Mouse (Mus musculus) heart, adult 2 months (tissue): Measurements from ENCODE around the gene 4930415O20Rik.

ENCODE experiments used
- CTCF ChIP-seq: fragments of 200-600 bp; IDR thresholded peaks from 2 replicates; pipeline ENCODE4 v1.8.1; 2022; ENCODE audit warnings: antibody characterized with exemption, mild to moderate bottlenecking, moderate library complexity
- EP300 ChIP-seq: fragments of 200-500 bp; IDR thresholded peaks from 2 replicates; pipeline ENCODE4 v1.6.1; 2011; ENCODE audit warnings: low read depth, low read length, control low read depth; ENCODE audit not compliant: insufficient read depth
- POLR2A ChIP-seq: fragments of 200-500 bp; IDR thresholded peaks from 2 replicates; pipeline ENCODE4 v1.6.1; 2011; ENCODE audit warnings: mild to moderate bottlenecking, low read depth, low read length, control low read depth; ENCODE audit not compliant: insufficient read depth

DNA sequence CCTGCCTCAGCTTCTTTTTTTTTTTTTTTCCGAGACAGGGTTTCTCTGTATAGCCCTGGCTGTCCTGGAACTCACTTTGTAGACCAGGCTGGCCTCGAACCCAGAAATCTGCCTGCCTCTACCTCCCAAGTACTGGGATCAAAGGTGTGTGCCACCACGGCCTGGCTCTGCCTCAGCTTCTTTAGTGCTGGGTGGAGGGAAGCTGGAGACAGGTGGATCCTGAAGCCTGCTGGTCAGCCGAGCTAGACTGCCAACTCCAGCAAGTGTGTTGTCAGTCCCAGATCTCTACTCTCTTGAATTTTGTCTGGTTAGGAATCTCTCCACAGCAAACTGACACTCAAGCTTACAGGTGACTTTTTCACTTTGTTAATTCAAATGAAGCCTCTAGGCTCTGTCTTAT is 34.9 kb upstream of the 4930415O20Rik start:
- no peak for TF ChIP-seq POLR2A
- no peak for TF ChIP-seq CTCF
- TF ChIP-seq EP300 = no peak
